8 mouse cellular contexts compared by ENCODE assay signal in genomic region chr4:155888181-155888580, GRCm38 (mm10).
"Had no signal": no experiment of that assay in that cellular context is flagged by ENCODE, and none has a peak within 500 bp of the region (broad histone marks: within the 10 kb centered on the region; RNA-seq: fewer than 3 reads in every experiment).

No protein-coding gene starts in this region.

- DNase-seq: kidney, adult 8-10 months; lung, embryonic 14.5 days; lung, postnatal 10 days; midbrain, embryonic 14.5 days; retina, postnatal 1 day; right cerebral cortex, postnatal 25 days had no signal

- ATAC-seq: intestine, postnatal 0 days; liver, embryonic 12.5 days had no signal
